Mouse (Mus musculus) thymus, adult 2 months (tissue): ENCODE data around the gene Unc5c.

ENCODE experiments used
- CTCF ChIP-seq: fragments of 200-500 bp; IDR thresholded peaks from 2 replicates; pipeline ENCODE4 v1.5.1; 2012; ENCODE audit warnings: mild to moderate bottlenecking, control low read depth, low read length, moderate library complexity, borderline replicate concordance; ENCODE audit not compliant: control insufficient read depth, poor library complexity, insufficient read depth; ENCODE audit errors: extremely low read depth
- POLR2A ChIP-seq: fragments of 200-500 bp; IDR thresholded peaks from 2 replicates; pipeline ENCODE4 v1.6.1; 2012; ENCODE audit warnings: mild to moderate bottlenecking, low read length, control low read depth, moderate library complexity; ENCODE audit not compliant: control insufficient read depth, poor library complexity, insufficient read depth; ENCODE audit errors: extremely low read depth

DNA sequence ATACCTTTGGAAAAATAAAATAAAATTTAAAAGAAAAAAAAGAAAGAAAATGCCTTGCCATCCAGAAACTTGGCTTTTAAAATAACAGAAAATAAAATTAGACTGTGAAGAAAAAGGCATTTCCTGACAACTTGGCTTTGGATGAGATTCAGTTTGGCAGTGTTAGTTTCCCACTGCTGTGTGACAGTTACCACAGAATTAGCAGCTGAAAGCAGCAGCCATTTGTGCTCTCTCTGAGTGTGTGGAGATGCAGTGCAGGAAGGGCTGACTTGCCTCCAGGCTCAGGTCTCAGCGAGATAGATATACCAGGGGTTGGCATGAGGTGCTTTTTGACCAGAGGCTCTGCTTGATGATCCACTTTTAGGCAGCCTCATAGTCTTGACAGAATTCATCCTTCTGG lies 151.7 kb downstream of the Unc5c start:
- TF ChIP-seq CTCF (no peak), POLR2A (no peak)
